Mouse (Mus musculus) MEL (cell line): Measurements from ENCODE around the gene Ubl3.

ENCODE experiments used
- BHLHE40 ChIP-seq: IDR thresholded peaks from 2 replicates; pipeline ENCODE4 v1.6.1; 2012; ENCODE audit warnings: low read depth, mild to moderate bottlenecking, inconsistent platforms, low read length, improper control_type of control experiment, borderline replicate concordance
- CTCF ChIP-seq, 3 experiments: IDR thresholded peaks in 2 of 3; conservative IDR thresholded peaks in 1 of 3; 2 replicates each; pipeline ENCODE4 v1.5.1; 2011 to 2012; ENCODE audit warnings: low read length in 3 of 3, low read depth in 2 of 3, mild to moderate bottlenecking in 2 of 3, improper control_type of control experiment in 1 of 3, inconsistent platforms in 1 of 3, mixed read lengths in 1 of 3, moderate library complexity in 1 of 3; ENCODE audit not compliant: control insufficient read depth in 1 of 3, insufficient read depth in 1 of 3, poor library complexity in 1 of 3, severe bottlenecking in 1 of 3
- E2F4 ChIP-seq: IDR thresholded peaks from 2 replicates; pipeline ENCODE4 v1.6.1; 2011; ENCODE audit warnings: low read depth, low read length, improper control_type of control experiment, borderline replicate concordance
- GABPA ChIP-seq: IDR thresholded peaks from 2 replicates; pipeline ENCODE4 v1.6.1; 2012; ENCODE audit warnings: low read depth, mild to moderate bottlenecking, inconsistent platforms, low read length, improper control_type of control experiment, moderate library complexity
- HCFC1 ChIP-seq: IDR thresholded peaks from 2 replicates; pipeline ENCODE4 v1.6.1; 2012; ENCODE audit warnings: low read depth, mild to moderate bottlenecking, inconsistent platforms, low read length, improper control_type of control experiment, moderate library complexity
- KAT2A ChIP-seq: conservative IDR thresholded peaks from 2 replicates; pipeline ENCODE4 v1.6.1; 2012; ENCODE audit warnings: low read depth, low read length, improper control_type of control experiment, inconsistent platforms
- POLR2A ChIP-seq, 2 experiments: IDR thresholded peaks; 2 replicates each; pipeline ENCODE4 v1.6.1; 2011 to 2012; ENCODE audit warnings: low read length in 2 of 2, mild to moderate bottlenecking in 2 of 2, control low read depth in 1 of 2, improper control_type of control experiment in 1 of 2, low read depth in 1 of 2, moderate library complexity in 1 of 2; ENCODE audit not compliant: control insufficient read depth in 1 of 2, insufficient read depth in 1 of 2, poor library complexity in 1 of 2
- POLR2AphosphoS5 ChIP-seq: IDR thresholded peaks from 2 replicates; pipeline ENCODE4 v1.6.1; 2012; ENCODE audit warnings: low read depth, borderline replicate concordance, mild to moderate bottlenecking, inconsistent platforms, low read length, moderate library complexity, mixed read lengths
- RAD21 ChIP-seq: IDR thresholded peaks from 2 replicates; pipeline ENCODE4 v1.6.1; 2011; ENCODE audit warnings: mild to moderate bottlenecking, low read depth, low read length, improper control_type of control experiment
- TAL1 ChIP-seq: IDR thresholded peaks from 2 replicates; pipeline ENCODE4 v1.6.1; 2012; ENCODE audit warnings: mild to moderate bottlenecking, inconsistent platforms, low read length, moderate library complexity, mixed read lengths
- TBP ChIP-seq: IDR thresholded peaks from 2 replicates; pipeline ENCODE4 v1.8.0; 2011; ENCODE audit warnings: low read depth, low read length, improper control_type of control experiment
- USF1 ChIP-seq: IDR thresholded peaks from 2 replicates; pipeline ENCODE4 v1.6.1; 2014; ENCODE audit warnings: low read depth, mild to moderate bottlenecking, inconsistent platforms, low read length, improper control_type of control experiment, moderate library complexity
- ZC3H11A ChIP-seq: IDR thresholded peaks from 2 replicates; pipeline ENCODE4 v1.6.1; 2012; ENCODE audit warnings: low read depth, mild to moderate bottlenecking, inconsistent platforms, low read length, improper control_type of control experiment
- ZMIZ1 ChIP-seq: IDR thresholded peaks from 2 replicates; pipeline ENCODE4 v1.6.1; 2012; ENCODE audit warnings: low read depth, mild to moderate bottlenecking, inconsistent platforms, low read length, improper control_type of control experiment, moderate library complexity

DNA sequence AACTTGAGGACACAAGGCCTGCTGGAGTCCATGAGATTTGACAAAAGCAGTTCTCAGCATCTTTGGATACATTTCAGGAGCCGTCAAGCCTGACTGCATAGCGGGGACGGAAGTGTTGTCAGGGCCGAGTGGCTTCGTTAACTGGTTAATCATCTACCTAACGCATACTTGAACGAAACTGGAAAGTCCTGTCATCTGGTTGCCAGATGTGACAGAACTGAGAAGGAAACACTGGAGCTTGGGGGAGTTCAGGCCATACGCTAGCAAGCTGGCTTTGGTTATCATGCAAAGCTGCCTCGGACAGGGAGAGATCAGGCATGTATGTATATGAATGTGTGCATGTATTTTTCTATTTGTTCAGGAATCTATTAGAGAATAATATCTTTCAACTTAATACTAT lies 45.8 kb upstream of the Ubl3 start:
- TF ChIP-seq E2F4 = no peak
- TF ChIP-seq TBP = no peak
- no peak for TF ChIP-seq CTCF (IDR thresholded peaks at IDR 0.05 in 2 of 3, conservative IDR thresholded peaks at IDR 0.05 in 1 of 3; ENCODE audit: control insufficient read depth in 1 of 3, insufficient read depth in 1 of 3, low read depth in 2 of 3, low read length in 3 of 3, poor library complexity in 1 of 3, severe bottlenecking in 1 of 3)
- no peak for TF ChIP-seq HCFC1
- TF ChIP-seq POLR2A (IDR thresholded peaks at IDR 0.05; ENCODE audit: control insufficient read depth in 1 of 2, insufficient read depth in 1 of 2, low read depth in 1 of 2, low read length in 2 of 2, poor library complexity in 1 of 2) = no peak
- no peak for TF ChIP-seq KAT2A
- TF ChIP-seq POLR2AphosphoS5 = no peak
- TF ChIP-seq BHLHE40 = no peak
- no peak for TF ChIP-seq RAD21
- no peak for TF ChIP-seq USF1
- no peak for TF ChIP-seq ZMIZ1
- no peak for TF ChIP-seq GABPA
- TF ChIP-seq ZC3H11A = no peak
- no peak for TF ChIP-seq TAL1
